Mouse (Mus musculus) liver, embryonic 16.5 days (tissue): Measurements from ENCODE around the gene Cdan1. TPM values are rescaled to one million over a fixed set of nuclear protein-coding genes. Genes with fewer than 3 reads are reported as not detected.

ENCODE experiments used
- ATAC-seq: fragments of 200-750 bp; cut with Nextera tagmentation; 2 replicates; pipeline ENCODE4 v1.8.0; 2017; ENCODE audit warnings: low read depth, mild to moderate bottlenecking, moderate number of reproducible peaks, moderate library complexity
- H3K27ac ChIP-seq: fragments of 300-500 bp; sonication (generic); 2 replicates; pipeline ENCODE4 v1.5.1; 2014; ENCODE audit warnings: mild to moderate bottlenecking, low read length
- H3K27me3 ChIP-seq: fragments of 300-500 bp; sonication (generic); 2 replicates; pipeline ENCODE4 v1.6.1; 2014; ENCODE audit warnings: low read depth, low read length, mixed read lengths; ENCODE audit not compliant: control insufficient read depth, insufficient read depth
- H3K36me3 ChIP-seq: fragments of 300-500 bp; sonication (generic); 2 replicates; pipeline ENCODE4 v1.6.1; 2014; ENCODE audit warnings: mild to moderate bottlenecking; ENCODE audit not compliant: control insufficient read depth, insufficient read depth
- H3K4me1 ChIP-seq: fragments of 300-500 bp; sonication (generic); 2 replicates; pipeline ENCODE4 v1.6.1; 2014; ENCODE audit warnings: low read depth, low read length, mixed read lengths; ENCODE audit not compliant: control insufficient read depth
- H3K4me2 ChIP-seq: fragments of 300-500 bp; sonication (generic); 2 replicates; pipeline ENCODE4 v1.6.1; 2014; ENCODE audit warnings: low read depth, low read length, mixed read lengths
- H3K4me3 ChIP-seq: fragments of 300-500 bp; sonication (generic); 2 replicates; pipeline ENCODE4 v1.5.1; 2014; ENCODE audit warnings: low read depth, mild to moderate bottlenecking, low read length
- H3K9ac ChIP-seq: fragments of 300-500 bp; sonication (generic); 2 replicates; pipeline ENCODE4 v1.6.1; 2014; ENCODE audit warnings: low read depth, low read length
- H3K9me3 ChIP-seq: fragments of 300-500 bp; sonication (generic); replicated peaks from 2 replicates; pipeline ENCODE4 v1.6.1; 2016; ENCODE audit warnings: low read length; ENCODE audit not compliant: control insufficient read depth
- WGBS: fragments of 180-500 bp; shearing (Covaris S2); extraction: QIAGEN DNeasy Blood & Tissue Kit; methylation state at CpG from one replicate; pipeline ENCODE4 v1.1.7; 2014; ENCODE audit not compliant: insufficient replicate concordance; 5-methylcytosine and 5-hydroxymethylcytosine counted together
- polyA plus RNA-seq: library from polyadenylated mRNA; unstranded; fragments of >200 nt; fragmentation: Nextera tagmentation; extraction: Ambion mirVana; gene quantifications from 2 replicates; pipeline ENCODE4 v1.2.1, GENCODE M21; 2015

Gene Cdan1
- polyA plus RNA-seq, result 2.5 and 3.4 TPM in 2 replicates

GRCm38 (mm10) chr2:120849449-120850423, at the start of gene Cdan1:
Gene Cdan1 (minus strand): TSS chr2:120850128.
- 1% methylated on average over 55 of the region's 71 CpGs for WGBS
- H3K9me3 ChIP-seq, result no peaks in the 10 kb centered on the region
- H3K27ac ChIP-seq, result peak within 1 kb of the TSS; percentile 64
- peak within 1 kb of the TSS; percentile 83 for H3K4me2 ChIP-seq
- peak within 1 kb of the TSS; percentile 89 for H3K4me3 ChIP-seq
- ATAC-seq, result peak; percentile 61
- no peaks in the 10 kb centered on the region for H3K27me3 ChIP-seq
- peak within 1 kb of the TSS; percentile 86 for H3K9ac ChIP-seq
- H3K36me3 ChIP-seq, result no peaks in the 10 kb centered on the region
- peaks cover 15% of the 10 kb centered on the region for H3K4me1 ChIP-seq

GRCm38 (mm10) chr2:120896361-120896760, 46.4 kb upstream of the Cdan1 start:
- Histone ChIP-seq H3K4me2 (no peak overlapping the region), H3K4me3 (no peak overlapping the region), H3K27ac (no peak overlapping the region), H3K9ac (no peak overlapping the region), H3K9me3 (no peaks in the 10 kb centered on the region), H3K4me1 (no peaks in the 10 kb centered on the region), H3K36me3 (peaks cover 33% of the 10 kb centered on the region), H3K27me3 (no peaks in the 10 kb centered on the region)
- 95% methylated on average over 3 of the region's 3 CpGs for WGBS
- ATAC-seq, result no peak

GRCm38 (mm10) chr2:120887601-120888000, 37.7 kb upstream of the Cdan1 start:
- Histone ChIP-seq H3K4me2 (no peak overlapping the region), H3K27ac (no peak overlapping the region), H3K4me1 (no peaks in the 10 kb centered on the region), H3K4me3 (no peak overlapping the region), H3K9ac (no peak overlapping the region), H3K9me3 (no peaks in the 10 kb centered on the region), H3K36me3 (peaks cover 28% of the 10 kb centered on the region), H3K27me3 (no peaks in the 10 kb centered on the region)
- no peak for ATAC-seq
- WGBS, result 77% methylated on average over 5 of the region's 5 CpGs

GRCm38 (mm10) chr2:120873192-120873591, 23.3 kb upstream of the Cdan1 start:
- ATAC-seq, result no peak
- Histone ChIP-seq H3K9me3 (no peaks in the 10 kb centered on the region), H3K9ac (no peak overlapping the region), H3K27me3 (no peaks in the 10 kb centered on the region), H3K4me3 (no peak overlapping the region), H3K36me3 (peaks cover 20% of the 10 kb centered on the region), H3K27ac (no peak overlapping the region), H3K4me1 (no peaks in the 10 kb centered on the region), H3K4me2 (no peak overlapping the region)
- 74% methylated on average over 2 of the region's 2 CpGs for WGBS

- Histone ChIP-seq H3K4me3 (no peak overlapping the region), H3K4me2 (no peak overlapping the region), H3K9ac (no peak overlapping the region), H3K4me1 (no peaks in the 10 kb centered on the region), H3K27me3 (no peaks in the 10 kb centered on the region), H3K36me3 (peaks cover 23% of the 10 kb centered on the region), H3K9me3 (no peaks in the 10 kb centered on the region), H3K27ac (no peak overlapping the region)
- no peak for ATAC-seq
- WGBS, result 83% methylated on average over 9 of the region's 9 CpGs
Measured at GRCm38 (mm10) chr2:120871447-120872336, 21.8 kb upstream of the Cdan1 start.

- H3K4me2 ChIP-seq, result no peak overlapping the region
Measured at GRCm38 (mm10) chr2:120867336-120867735, 17.4 kb upstream of the Cdan1 start.

GRCm38 (mm10) chr2:120866561-120866960, 16.6 kb upstream of the Cdan1 start:
- Histone ChIP-seq H3K4me1 (no peaks in the 10 kb centered on the region), H3K36me3 (peaks cover 35% of the 10 kb centered on the region), H3K9me3 (no peaks in the 10 kb centered on the region), H3K4me2 (no peak overlapping the region), H3K27me3 (no peaks in the 10 kb centered on the region), H3K9ac (no peak overlapping the region), H3K4me3 (no peak overlapping the region), H3K27ac (no peak overlapping the region)
- ATAC-seq, result no peak
- 19% methylated on average over 1 of the region's 1 CpGs for WGBS

More at GRCm38 (mm10) chr2:120867336-120867735, 17.4 kb upstream of the Cdan1 start:
- no peak for ATAC-seq
- H3K4me3 ChIP-seq, result no peak overlapping the region
- H3K4me1 ChIP-seq, result no peaks in the 10 kb centered on the region
- H3K27ac ChIP-seq, result no peak overlapping the region
- H3K9me3 ChIP-seq, result no peaks in the 10 kb centered on the region
- no peak overlapping the region for H3K9ac ChIP-seq
- 84% methylated on average over 5 of the region's 5 CpGs for WGBS
- H3K27me3 ChIP-seq, result no peaks in the 10 kb centered on the region
- peaks cover 30% of the 10 kb centered on the region for H3K36me3 ChIP-seq

GRCm38 (mm10) chr2:120863389-120863788, 13.5 kb upstream of the Cdan1 start:
- WGBS, result 96% methylated on average over 1 of the region's 1 CpGs
- peaks cover 31% of the 10 kb centered on the region for H3K36me3 ChIP-seq
- no peak overlapping the region for H3K9ac ChIP-seq
- H3K27ac ChIP-seq, result no peak overlapping the region
- no peak overlapping the region for H3K4me3 ChIP-seq
- H3K27me3 ChIP-seq, result no peaks in the 10 kb centered on the region
- H3K4me2 ChIP-seq, result no peak overlapping the region
- H3K9me3 ChIP-seq, result no peaks in the 10 kb centered on the region
- ATAC-seq, result no peak
- H3K4me1 ChIP-seq, result no peaks in the 10 kb centered on the region
